Mouse (Mus musculus) kidney, adult 8-10 months (tissue): ENCODE data around the gene Zfp831.

Experiments
- DNase-seq, 2 experiments: peaks; one replicate each; pipeline ENCODE4 v3.0.0; 2022

The Zfp831 gene

GRCm38 (mm10) chr2:174652864-174653263 lies 9.5 kb downstream of the Zfp831 start:
- DNase-seq = no peak

DNA sequence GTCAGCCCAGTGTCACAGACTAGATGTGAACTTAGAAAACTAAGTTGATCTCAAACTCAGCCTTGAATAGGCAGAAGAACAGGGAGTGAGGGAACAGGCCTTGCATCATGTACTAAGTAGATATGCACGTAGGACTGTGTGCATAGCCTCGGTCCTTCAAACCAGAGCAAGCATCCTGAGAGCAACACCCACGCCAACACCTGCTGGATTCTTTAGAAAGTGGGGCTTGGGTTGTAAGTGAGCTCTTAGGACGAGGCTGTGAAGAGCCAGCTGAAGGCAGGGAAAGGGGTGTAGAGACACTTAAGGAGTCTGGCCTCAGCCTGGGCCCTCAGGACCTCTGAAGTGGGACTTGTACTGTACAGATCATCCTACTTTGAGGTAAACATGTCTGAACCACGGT lies 12.0 kb downstream of the Zfp831 start:
- DNase-seq = no peak

- DNase-seq = no peak
These were observed 15.0 kb downstream of the Zfp831 start for GRCm38 (mm10) chr2:174658229-174658844.

DNA sequence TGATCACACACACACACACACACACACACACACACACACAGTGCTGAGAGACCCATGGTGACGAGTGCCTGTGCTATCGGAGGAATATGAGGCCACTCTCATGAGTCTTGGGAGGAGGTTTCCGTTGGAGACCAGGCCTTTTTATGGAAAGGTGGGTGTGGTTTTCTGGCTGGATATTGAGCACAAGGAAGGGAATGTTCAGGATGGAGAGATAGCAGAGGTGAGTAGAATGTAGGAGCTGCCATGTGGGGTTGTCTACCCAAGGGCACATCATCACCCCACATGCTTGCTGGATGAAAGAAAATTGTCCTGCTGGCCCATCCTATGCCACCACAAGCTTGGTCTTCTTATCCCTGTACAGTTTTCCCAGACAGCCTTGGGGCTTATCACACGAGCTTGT lies 16.5 kb downstream of the Zfp831 start:
- no peak for DNase-seq

DNA sequence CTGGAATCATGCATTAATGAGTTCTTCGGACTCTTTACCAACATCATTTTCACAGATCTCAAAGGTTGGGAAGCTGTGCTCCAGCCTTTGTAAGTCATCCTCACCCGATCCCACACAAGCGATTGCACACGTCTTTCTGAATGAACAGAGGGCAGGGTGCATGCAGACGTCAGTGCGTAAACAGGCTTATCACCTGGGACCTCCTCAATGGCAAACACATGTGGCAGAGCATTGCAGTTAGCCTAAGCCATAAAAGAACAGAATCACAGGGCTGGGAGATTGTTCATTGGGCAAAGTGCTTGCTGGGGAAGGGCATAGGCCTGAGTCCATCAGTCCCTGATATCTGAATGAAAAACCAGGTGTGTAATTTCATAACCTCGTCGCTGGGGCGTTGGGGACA lies 17.0 kb downstream of the Zfp831 start:
- no peak for DNase-seq

DNA sequence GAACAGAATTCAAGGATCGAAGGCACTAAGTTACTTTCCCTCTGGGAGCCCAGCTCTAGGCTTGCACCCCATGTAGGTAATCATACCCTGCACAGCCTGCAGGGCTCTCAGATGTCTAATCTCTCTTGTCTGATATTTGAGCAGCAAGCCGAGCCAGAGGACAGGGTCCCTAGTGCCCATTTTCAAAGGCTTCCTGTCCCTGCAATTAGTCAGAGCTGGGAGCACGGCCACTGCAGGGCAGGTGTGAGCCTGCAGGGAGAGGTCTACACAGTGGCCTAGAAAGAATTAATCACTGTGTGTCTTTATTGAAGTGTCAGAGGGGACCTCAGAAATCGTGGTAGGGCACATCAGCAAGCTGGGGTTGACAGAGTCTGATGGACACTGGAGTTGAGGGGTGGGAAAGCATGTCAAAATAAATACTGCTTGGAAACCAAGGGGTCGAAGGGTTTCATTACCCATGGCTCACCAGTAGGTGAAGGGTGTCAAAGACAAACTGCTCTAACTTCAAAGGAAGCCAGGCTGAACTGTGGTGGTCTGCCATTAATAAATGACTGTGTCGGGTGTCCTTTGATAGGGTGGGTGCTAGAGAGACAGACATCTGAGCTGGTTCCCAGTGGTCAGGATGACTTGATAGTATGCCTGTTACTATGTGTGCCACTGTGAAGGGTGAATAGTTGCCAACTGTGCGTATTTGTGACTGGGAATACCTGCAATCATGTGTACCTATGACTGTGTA lies 18.3 kb downstream of the Zfp831 start:
- no peak for DNase-seq

DNA sequence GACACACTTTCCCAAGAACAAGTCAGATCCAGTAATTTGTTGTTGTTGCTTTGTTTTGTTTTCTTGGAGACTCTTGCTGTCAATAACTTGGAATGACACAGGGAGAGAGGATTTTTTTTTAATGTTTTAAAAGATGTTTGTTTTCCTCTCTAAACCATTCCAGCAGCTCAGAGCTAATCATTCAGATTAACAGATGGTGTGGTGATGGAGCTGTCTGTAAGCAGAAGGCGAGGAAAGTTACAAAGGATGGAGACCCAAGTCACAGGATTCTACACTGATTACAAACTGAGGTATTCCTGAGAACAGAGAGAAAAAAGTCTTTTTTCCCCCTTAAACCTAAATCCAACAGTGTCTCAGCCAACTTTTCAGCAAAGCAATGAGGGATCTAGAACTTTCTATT lies 19.3 kb downstream of the Zfp831 start:
- no peak for DNase-seq

DNA sequence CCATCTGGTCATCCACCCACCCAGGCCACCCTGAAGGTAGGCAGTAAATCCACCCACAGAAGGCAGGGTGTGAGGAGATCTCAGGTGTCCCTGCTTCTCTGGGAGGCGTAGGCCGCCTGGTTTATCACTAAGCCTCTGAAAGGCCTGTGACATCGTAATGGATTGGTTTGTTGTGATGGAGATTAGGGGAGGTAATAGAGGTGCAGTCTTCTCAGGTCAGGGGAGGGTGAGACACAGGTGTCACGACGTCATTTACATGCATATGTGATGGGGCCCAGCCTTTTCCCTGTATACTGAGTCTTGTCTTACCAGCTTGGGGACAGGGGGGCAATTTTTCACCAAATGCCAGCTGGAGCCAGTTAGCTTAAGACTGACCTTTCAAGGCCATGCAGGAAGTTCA lies 22.1 kb downstream of the Zfp831 start:
- no peak for DNase-seq

GRCm38 (mm10) chr2:174668806-174669205 lies 25.5 kb downstream of the Zfp831 start:
- DNase-seq = no peak

GRCm38 (mm10) chr2:174672506-174673190 lies 29.3 kb downstream of the Zfp831 start:
- peak; percentile 11 to 31 for DNase-seq

DNA sequence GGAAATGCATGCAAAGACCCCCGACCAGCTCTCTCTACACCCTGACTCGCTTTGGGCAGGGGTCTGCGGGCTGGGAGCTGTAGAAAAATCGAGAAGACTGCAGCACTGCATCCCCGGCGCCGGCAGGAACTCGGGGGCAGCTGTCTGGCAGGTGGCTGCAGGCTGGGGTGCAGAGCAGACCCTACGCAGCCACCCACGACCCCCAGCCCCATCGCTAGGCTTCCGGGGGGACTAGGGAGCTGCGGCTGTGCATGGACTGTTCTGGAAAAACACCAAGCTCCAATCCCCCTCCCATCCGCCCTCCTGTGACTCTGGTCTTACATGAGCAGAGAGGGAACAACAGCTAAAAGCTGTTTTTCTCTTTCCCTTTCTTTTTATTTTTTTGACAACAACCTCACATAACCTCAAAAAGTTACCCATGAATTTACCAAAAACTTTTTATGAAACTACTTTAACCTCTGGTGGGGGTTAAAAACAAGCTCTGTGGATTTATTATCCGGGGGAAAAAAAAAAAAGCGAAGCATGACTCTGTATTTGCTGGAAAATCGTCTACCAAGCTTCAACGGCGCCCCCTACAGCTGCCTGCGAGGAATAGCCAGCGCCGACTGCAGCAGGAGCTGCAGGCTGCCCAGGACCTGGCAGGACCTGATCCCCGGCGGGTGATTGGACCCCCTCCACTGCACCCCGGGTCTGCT lies 30.4 kb downstream of the Zfp831 start:
- peak; percentile 68 to 83 for DNase-seq

DNA sequence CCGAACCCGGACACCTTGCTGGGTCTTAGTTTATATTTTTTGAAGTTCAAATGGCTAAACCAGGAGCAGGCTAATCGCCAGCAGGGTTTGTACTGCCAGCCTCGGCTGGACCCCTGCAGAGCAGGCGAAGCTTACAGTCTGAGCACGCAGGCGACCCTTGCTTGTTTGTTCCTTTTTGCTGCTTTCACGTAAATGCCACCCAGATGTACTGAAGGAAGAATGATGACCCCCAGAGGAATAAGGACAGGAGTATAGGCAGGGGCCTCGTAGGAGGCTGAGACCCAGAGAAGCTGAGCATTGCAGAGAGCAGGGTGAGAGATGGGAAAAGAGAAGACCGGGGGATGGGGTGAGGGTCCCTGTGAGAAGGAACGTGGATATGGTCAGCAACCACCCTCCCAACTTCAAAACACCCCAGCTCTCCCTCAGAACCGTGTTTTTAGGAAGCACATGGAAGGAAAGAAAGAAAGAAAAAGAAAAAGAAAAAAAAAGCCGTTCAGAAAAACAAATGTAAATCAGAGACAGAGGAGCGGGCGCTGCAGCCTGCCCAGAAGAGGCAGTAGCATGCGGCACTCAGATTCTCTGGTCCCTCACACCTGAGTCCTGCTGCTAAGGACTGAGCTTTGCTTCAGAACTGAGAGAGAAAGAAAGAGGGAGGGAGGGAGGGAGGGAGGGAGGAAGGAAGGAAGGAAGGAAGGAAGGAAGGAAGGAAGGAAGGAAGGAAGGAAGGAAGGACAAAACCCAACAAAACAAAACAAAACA lies 31.1 kb downstream of the Zfp831 start:
- no peak for DNase-seq

DNA sequence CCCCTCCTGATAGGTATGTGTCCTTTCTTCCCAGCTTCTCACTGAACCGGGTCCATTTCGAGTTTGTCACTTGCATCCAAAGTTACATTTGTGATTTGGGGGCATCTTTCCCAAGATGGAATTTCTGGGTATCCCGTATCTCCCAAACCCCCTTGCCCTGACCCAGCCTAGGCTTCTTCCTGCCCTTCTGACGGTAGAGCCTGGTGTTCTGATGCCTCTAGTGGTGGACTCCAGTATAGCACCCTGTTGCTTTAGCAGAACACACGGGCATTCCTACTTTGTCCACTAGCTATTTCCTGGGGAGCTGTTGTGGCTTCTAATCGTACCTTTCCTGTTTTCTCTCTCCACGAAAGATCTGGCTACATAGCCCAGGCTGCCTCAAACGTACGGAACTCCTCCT lies 32.3 kb downstream of the Zfp831 start:
- DNase-seq = peak; percentile 55 to 79

DNA sequence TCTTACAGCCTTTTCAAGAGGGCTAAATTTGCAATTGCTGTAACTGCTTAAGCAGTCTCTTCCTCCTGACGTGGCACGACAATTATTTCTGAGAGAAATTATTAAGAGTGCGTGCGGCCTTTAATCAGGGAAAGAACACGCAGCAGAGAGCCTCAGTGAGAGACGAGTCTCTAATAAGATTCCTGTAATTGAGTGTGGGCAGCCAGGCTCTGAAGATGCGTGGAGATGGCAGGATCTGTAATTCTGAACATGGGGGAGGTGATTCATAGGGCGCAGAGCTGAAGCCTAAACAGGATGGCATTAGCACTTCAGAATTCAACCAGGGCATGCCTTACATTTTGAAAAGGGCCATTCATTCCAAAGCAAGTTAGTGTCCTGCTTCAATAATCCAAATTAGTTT lies 58.0 kb downstream of the Zfp831 start:
- DNase-seq = no peak

- DNase-seq = no peak
These were observed 63.8 kb downstream of the Zfp831 start for GRCm38 (mm10) chr2:174707101-174707500.

GRCm38 (mm10) chr2:174708587-174708986 lies 65.3 kb downstream of the Zfp831 start:
- no peak for DNase-seq

GRCm38 (mm10) chr2:174710185-174710584 lies 66.9 kb downstream of the Zfp831 start:
- DNase-seq = no peak

DNA sequence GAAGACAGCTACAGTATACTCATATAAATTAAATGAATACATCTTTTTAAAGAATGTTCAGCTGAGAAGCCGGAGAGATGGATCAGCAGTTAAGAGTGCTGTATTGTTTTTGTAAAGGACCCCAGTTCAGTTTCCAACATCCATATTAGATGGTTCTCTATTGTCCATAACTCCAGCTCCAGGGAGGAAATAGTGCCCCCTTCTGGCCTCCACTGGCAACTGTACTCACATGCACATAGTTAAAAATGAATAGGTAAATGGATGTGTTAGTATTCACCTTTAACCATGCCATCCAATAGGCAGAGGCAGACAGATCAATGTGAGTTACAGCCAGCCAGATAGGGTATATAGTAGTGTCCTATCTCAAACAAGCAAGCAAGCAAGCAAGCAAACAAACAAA lies 68.7 kb downstream of the Zfp831 start:
- no peak for DNase-seq

DNA sequence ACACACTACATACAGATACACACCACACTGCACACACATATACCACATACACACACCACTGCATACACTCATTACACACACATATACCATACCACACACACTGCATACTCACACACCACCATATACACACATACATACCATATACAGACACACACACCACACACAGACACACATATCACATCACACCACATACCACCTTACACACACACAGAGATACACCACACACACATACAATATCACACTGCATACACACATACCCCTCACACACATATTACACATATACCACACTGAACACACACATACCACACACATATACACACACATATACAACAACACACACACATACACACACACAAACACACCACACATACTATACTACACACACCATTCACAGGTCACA lies 72.6 kb downstream of the Zfp831 start:
- no peak for DNase-seq

DNA sequence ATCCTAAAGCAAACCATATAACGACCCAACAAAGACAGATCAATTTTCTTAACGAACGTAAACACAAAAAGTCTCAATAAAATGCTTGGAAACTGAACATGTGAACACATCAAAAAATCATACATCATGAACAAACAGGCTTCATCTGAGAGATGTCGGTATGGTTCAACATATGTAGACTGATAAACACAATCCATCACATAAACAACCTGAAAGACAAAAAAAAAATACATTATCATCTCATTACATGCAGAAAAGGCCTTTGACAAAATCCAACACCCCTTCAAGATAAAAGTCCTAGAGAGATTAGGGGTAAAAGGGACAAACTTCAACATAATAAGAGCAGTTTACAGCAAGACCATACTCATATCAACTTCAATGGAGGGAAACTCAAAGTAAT lies 74.5 kb downstream of the Zfp831 start:
- no peak for DNase-seq

- DNase-seq = no peak
These were observed 83.9 kb downstream of the Zfp831 start for GRCm38 (mm10) chr2:174727114-174727823.

DNA sequence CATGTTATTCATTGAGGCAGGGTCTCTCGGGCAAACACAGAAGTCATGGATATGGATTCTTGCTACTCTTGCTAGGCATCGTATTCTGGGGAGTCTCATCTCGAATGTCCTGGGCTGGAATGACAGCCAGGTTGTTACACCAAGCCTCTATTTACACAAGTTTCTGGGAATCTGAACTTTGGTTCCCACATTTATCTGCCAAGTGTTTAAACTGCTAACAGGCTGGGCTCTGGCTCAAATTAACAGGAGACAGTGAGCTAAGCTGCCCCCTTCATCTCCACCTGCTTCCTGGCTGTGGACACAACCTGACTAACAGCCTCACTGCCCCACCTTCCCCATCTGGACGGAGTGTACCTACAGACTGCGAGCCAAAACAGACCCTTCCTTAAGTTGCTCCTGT lies 88.6 kb downstream of the Zfp831 start:
- no peak for DNase-seq
